Mouse (Mus musculus) liver, adult 2 months (tissue): ENCODE data around the gene H2-T24.
"Not testable (repeated sequence)": the region's sequence is repeated elsewhere in the genome, so short reads cannot be mapped to it uniquely, and the experiment has no call there.

Experiments
- CTCF ChIP-seq: fragments of 200-500 bp; IDR thresholded peaks from 2 replicates; pipeline ENCODE4 v1.5.1; 2011; ENCODE audit warnings: low read depth, low read length, control low read depth
- POLR2A ChIP-seq: fragments of 200-500 bp; IDR thresholded peaks from 2 replicates; pipeline ENCODE4 v1.6.1; 2011; ENCODE audit warnings: low read length, control low read depth; ENCODE audit not compliant: insufficient read depth; ENCODE audit errors: extremely low read depth

DNA sequence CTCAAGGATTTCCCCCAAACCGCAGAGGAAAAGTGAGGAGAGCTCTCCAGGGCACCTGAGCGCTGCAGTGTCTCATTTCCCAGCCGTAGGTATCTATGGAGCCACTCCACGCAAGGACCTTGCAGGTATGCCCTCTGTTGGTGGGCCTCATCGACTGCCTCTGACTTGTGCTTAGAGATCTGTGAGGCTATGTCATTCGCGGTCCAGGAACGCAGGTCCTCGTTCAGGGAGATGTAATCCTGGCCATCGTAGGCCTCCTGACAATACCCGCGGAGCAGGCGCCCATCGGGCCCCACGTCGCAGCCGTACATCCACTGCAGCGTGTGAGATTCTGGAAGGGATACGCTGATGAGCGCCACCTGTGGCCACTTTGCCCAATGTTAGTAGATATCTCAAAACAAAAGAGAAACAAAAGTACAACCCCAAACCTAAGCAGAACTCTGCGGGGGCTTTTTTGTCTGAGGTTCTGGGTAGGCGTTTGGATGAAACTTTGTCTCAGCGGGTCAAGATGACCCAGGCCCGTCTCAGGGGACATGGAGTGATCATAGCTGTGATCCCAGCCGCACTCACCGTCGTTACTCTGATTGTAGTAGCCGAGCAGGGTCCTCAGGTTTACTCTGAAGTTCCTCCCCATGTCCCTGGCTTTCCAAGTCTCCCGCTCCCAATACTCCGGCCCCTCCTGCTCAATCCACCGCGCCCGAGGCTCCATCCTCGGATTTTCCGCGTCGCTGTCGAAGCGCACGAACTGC, 11.4 kb upstream of the H2-T24 start:
- not testable (repeated sequence) for TF ChIP-seq POLR2A
- TF ChIP-seq CTCF = peak; percentile 44
